Mouse (Mus musculus) CH12.LX (cell line): Measurements from ENCODE around the gene Cux1.

Experiments used
- CTCF ChIP-seq, 2 experiments: IDR thresholded peaks in 1 of 2; conservative IDR thresholded peaks in 1 of 2; 2 replicates each; pipeline ENCODE4 v1.5.1; 2011 to 2012; ENCODE audit warnings: low read depth in 2 of 2, low read length in 2 of 2, improper control_type of control experiment in 1 of 2, inconsistent platforms in 1 of 2, mild to moderate bottlenecking in 1 of 2, moderate library complexity in 1 of 2
- EP300 ChIP-seq: IDR thresholded peaks from 2 replicates; pipeline ENCODE4 v1.6.1; 2011; ENCODE audit warnings: low read length, improper control_type of control experiment
- KAT2A ChIP-seq: IDR thresholded peaks from 2 replicates; pipeline ENCODE4 v1.6.1; 2012; ENCODE audit warnings: low read length, improper control_type of control experiment, inconsistent platforms; ENCODE audit not compliant: insufficient replicate concordance
- MAFK ChIP-seq: IDR thresholded peaks from 2 replicates; pipeline ENCODE4 v1.6.1; 2011; ENCODE audit warnings: low read length, improper control_type of control experiment; ENCODE audit not compliant: insufficient replicate concordance
- NRF1 ChIP-seq: IDR thresholded peaks from 2 replicates; pipeline ENCODE4 v1.6.1; 2014; ENCODE audit warnings: low read depth, mild to moderate bottlenecking, inconsistent platforms, low read length, improper control_type of control experiment, moderate library complexity
- POLR2A ChIP-seq: IDR thresholded peaks from 2 replicates; pipeline ENCODE4 v1.6.1; 2011; ENCODE audit warnings: low read depth, mild to moderate bottlenecking, improper control_type of control experiment, low read length
- RAD21 ChIP-seq: IDR thresholded peaks from 2 replicates; pipeline ENCODE4 v1.6.1; 2011; ENCODE audit warnings: low read depth, mild to moderate bottlenecking, low read length, improper control_type of control experiment, moderate library complexity
- TBP ChIP-seq: conservative IDR thresholded peaks from 2 replicates; pipeline ENCODE4 v1.6.1; 2011; ENCODE audit warnings: low read depth, low read length, improper control_type of control experiment
- UBTF ChIP-seq: IDR thresholded peaks from 2 replicates; pipeline ENCODE4 v1.6.1; 2012; ENCODE audit warnings: low read depth, mild to moderate bottlenecking, inconsistent platforms, low read length, improper control_type of control experiment, moderate library complexity

GRCm38 (mm10) chr5:136529165-136529564, 38.1 kb downstream of the Cux1 start:
- TF ChIP-seq CTCF (conservative IDR thresholded peaks at IDR 0.05 in 1 of 2, IDR thresholded peaks at IDR 0.05 in 1 of 2; ENCODE audit: low read depth in 2 of 2, low read length in 2 of 2), result no peak
- TF ChIP-seq NRF1, result no peak
- TF ChIP-seq MAFK, result no peak
- no peak for TF ChIP-seq POLR2A
- no peak for TF ChIP-seq UBTF
- TF ChIP-seq TBP, result no peak
- TF ChIP-seq KAT2A, result no peak
- TF ChIP-seq EP300, result no peak
- no peak for TF ChIP-seq RAD21
